Mouse (Mus musculus): ENCODE measurements around the gene Ggn.
A peak's percentile ranks its signal among the peaks of the same experiment; 100 is the strongest.
"Not testable (repeated sequence)": the region's sequence is repeated elsewhere in the genome, so short reads cannot be mapped to it uniquely, and the experiment has no call there.

Ggn gene

DNA sequence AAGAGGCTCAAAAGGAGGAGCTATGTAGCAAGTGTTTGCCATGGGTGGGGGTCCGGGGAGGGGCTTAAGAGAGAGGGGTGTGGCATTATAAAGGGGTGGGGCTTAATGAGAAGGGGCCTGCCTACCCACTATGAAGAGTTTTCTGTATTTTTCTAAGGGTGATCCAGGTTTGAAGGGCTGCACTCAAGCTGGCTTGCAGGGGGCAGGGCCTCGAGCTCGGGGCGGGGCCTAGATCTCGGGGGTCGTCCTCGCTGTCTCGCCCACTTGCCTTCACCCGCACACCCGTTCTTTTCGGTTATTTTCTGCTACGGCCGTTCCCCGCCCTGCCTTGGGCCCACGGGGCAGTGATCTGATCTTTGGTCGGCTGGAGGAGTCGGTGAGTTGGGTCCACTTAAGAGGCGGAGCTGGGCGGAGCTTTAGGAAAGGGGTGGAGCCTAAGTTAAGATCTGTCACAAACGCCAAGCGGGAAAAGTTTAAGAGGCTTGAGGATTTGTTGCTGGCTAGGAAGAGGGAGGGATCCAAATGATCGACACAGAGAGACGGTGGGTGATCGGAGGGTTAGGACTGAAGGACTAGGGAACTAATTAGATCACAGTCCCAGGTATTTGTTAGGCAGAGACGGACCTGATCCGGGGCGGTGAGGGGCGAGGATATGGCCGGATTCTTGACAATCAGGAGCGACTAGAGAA, at the start of gene Ggn, which contains the start of gene Spred3:
TSS of gene Ggn (plus strand) at position 145 of the 689 bp plus-strand sequence.
TSS of gene Spred3 (minus strand) at position 346 of the 689 bp plus-strand sequence.
- DNase-seq (ENCODE audit: low read depth): peak; percentile 81

DNA sequence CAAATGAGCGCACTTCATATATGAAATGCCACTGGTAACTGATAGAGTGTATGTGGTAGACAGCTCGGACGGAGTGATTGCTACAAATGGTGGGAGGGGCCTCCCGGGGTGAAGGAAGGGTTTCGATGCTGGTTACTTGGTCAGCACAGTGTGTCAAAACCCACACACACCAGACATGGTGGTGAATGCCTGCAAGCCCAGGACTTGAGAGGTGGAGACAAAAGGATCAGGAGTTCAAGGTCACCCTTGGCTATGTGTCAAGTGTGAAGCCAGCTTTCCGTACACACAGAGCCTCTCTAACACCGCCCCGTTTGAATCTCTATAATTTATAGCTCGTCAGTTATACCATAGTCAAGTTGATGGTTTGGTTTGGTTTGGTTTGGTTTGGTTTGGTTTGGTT, 47.2 kb upstream of the Ggn start:
- no peak for DNase-seq (ENCODE audit: low read depth)

GRCm38 (mm10) chr7:29123531-29124358, 46.3 kb upstream of the Ggn start:
- DNase-seq (ENCODE audit: low read depth): no peak

GRCm38 (mm10) chr7:29124970-29125369, 45.0 kb upstream of the Ggn start, which contains the start of gene Ryr1:
Ryr1 (minus strand) TSS chr7:29125179.
- DNase-seq (ENCODE audit: low read depth): peak; percentile 78

- DNase-seq (ENCODE audit: low read depth): peak; percentile 86
Measured at GRCm38 (mm10) chr7:29126173-29126915, 43.7 kb upstream of the Ggn start.

- peak; percentile 56 for DNase-seq (ENCODE audit: low read depth)
Measured at GRCm38 (mm10) chr7:29128725-29129124, 41.3 kb upstream of the Ggn start.

- DNase-seq (ENCODE audit: low read depth): no peak
Measured at GRCm38 (mm10) chr7:29134230-29134629, 35.8 kb upstream of the Ggn start.

GRCm38 (mm10) chr7:29134693-29135386, 35.2 kb upstream of the Ggn start, which contains the start of gene Rasgrp4:
Rasgrp4 (plus strand) TSS chr7:29134851.
- peak; percentile 88 for DNase-seq (ENCODE audit: low read depth)

DNA sequence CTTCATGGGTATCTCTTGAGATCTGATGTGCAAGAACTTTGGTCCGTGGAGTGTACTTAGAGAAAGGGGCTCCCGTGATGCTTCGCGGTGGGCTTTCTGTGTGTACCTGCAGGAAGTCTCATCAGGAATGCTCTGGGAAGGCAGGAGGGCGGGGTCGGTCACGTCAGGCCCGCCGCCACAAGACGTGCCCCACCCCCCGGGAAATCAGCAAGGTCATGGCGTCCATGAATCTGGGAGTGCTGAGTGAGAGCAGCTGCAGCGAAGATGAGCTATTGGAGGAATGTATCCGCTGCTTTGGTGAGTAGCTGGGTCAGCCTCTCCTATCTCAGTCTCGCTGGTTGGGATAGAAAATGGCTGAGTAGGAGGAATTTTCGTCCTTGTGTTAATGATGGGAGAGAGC, 32.6 kb upstream of the Ggn start:
- DNase-seq (ENCODE audit: low read depth): no peak

- DNase-seq (ENCODE audit: low read depth): not testable (repeated sequence)
Measured at GRCm38 (mm10) chr7:29139237-29139636, 30.8 kb upstream of the Ggn start.

DNA sequence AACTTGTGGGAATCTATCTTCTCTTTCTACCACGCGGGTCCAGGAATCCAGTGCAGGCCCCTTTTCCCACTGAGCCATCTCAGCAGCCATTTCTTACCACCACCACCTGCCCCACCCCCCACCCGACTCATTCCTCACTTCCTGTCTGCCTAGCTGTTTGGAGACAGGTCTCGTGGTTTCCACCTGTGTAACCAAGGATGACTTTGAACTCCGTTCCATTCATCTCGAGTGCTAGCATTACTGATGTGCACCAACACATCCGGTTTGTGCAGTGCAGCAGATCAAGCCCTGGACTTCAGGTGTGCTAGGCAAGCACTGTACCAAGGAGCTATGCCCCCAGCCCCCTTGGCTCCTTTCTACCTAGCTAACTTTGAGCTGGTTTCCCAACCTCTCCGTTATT, 28.6 kb upstream of the Ggn start:
- DNase-seq (ENCODE audit: low read depth): peak; percentile 76

DNA sequence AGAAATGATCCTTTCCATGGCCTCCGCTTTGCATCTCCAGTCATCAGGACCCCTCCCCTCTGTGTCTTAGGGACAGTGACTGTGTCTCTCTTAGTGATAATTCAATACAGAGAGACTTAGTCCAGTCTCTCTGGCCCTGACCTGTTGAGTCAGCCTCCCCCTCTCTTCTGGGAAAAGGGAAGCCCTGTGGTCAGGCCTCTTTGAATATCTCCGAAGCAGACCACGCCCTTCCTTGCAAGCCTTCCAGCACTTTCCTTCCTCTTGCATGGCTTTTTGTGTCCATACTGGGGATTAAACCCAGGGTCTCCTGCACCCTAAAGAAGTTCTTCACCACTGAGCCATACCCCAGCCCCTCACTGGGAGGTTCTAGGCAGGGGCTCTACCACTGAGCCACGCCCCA, 26.0 kb upstream of the Ggn start:
- no peak for DNase-seq (ENCODE audit: low read depth)

- no peak for DNase-seq (ENCODE audit: low read depth)
Measured at GRCm38 (mm10) chr7:29146625-29147367, 23.2 kb upstream of the Ggn start.

DNA sequence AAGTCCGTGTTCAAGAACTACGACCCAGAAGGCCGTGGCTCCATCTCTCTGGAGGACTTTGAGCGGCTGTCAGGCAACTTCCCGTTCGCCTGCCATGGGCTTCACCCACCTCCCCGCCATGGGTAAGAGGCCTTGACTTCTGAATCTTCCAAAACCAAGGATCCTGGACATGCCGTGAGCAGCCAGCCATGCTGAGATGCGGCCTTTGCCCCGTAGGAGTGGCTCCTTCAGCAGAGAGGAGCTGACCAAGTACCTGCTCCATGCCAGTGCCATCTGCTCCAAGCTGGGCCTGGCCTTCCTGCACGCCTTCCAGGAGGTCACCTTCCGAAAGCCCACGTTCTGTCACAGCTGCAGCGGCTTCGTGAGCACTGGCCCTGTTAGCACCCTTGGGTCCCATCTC, 21.2 kb upstream of the Ggn start:
- DNase-seq (ENCODE audit: low read depth): no peak

DNA sequence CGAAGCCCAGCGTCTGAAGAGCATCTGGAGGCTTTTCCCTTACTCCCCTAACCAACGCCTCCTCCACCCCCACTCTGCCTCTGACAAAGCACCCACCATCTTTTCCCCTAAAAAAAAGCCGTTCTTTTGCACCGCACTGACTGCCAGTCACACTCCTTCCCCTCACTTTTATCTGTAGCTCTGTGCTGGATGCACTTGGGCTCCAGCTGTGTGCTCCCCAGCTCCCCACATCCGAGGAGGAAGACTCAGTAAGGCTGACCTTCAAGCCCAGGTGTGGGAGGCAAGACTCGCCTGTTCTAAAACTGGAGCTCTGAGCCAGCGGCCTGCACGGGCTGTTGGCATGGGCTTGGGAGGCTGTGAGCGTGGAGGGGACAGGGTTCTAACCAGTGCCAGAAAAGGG, 18.5 kb upstream of the Ggn start:
- no peak for DNase-seq (ENCODE audit: low read depth)

DNA sequence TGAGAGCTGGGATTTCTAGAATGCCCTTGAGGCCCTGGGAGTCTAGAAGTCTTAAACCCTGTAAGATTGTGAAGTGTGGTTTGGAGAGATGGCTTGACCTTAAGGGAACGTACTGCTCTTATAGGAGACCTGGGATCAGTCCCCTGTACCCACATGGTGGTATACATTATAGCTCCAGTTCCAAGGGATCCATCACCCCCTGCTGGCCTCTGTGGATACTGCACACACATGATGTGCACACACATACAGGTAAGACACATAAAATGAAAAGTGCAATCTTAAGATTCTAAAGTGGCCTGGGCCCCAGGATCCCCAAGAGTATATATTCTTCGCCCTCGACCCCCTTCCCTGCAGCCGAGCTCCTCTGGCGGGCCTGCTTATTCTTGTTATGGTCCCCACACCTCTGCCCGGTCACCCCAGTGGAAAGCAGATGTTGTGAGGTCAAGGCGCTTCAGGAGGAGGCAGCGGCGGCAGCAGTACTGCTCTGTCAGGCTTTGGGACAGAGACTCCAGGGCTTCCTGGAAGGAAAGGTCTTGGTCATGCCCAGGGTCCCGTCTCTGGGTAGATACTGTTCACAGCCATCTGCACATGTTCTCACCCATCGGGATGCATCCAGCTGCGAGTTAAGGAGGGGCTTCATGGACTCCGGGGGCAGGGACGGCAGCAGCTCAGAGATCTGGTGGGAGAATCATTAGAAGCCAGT, 15.8 kb upstream of the Ggn start:
- peak; percentile 50 for DNase-seq (ENCODE audit: low read depth)

GRCm38 (mm10) chr7:29155196-29155837, 14.7 kb upstream of the Ggn start:
- DNase-seq (ENCODE audit: low read depth): peak; percentile 91

DNA sequence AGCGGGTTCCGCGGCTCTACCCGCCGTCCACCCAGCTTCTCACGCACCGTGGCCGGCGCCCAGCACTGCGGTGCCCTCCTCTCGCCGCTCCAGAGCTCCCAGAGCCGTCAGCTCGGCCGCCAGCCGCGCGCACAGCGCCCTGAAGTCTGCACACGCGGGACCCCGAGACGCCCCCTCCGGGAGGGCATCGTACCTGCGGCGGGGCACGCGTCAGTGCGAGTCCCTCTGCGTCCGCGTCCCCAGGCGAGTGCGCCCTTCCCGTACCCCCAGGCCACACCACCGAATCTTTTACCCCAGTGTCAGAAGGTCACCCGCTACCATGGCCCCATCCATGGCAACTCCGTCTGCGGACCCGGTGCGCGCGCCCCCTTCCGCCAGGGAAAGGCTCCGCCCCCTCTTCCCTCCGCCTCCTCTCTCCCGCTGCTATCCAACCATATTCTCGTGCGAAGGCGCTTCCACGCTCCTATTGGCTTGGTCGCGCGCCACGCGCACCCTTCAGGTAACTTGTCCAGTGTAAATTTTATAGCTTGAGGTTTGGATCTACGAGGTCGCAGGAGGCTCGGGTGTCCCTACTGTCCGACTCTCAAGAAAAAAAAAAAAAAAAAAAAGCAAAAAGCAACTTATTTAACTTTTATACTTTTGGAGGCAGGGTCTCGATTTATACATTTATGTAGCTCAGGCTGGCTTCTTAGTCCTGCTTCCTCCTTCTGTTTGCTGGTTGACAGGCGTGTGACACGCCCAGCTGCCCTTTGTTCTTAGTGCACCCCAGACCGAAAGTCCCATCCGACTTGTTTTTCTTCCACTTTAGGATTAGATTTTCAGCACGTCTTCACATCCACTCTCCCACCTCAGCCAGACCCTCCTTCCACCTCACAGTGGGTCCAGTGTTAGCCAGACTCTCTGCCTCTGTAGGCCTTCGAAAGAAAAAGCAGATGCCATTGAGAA, 13.9 kb upstream of the Ggn start, which contains the start of gene Fam98c:
TSS of gene Fam98c (minus strand) at position 397 of the 945 bp plus-strand sequence.
- DNase-seq (ENCODE audit: low read depth): peak; percentile 90

GRCm38 (mm10) chr7:29158264-29158663, 11.7 kb upstream of the Ggn start:
- DNase-seq (ENCODE audit: low read depth): no peak
